Mouse (Mus musculus): ENCODE measurements around the gene Rap1a.

GRCm38 (mm10) chr3:105699241-105699933, 101.7 kb downstream of the Rap1a start:
- TF ChIP-seq POLR2A (IDR thresholded peaks at IDR 0.05; ENCODE audit: insufficient read depth, low read depth, low read length) (no peak), EP300 (IDR thresholded peaks at IDR 0.05; ENCODE audit: insufficient read depth, low read depth, low read length) (no peak)

Measured in heart, adult 2 months (tissue).